Mouse (Mus musculus) c-Kit-positive CD71-positive TER-119-negative erythroid progenitor cells, embryonic 14.5 days (primary cell): ENCODE results near the gene Gdpd1.
A peak's percentile ranks its signal among the peaks of the same experiment; 100 is the strongest.
"Not testable (repeated sequence)": the region's sequence is repeated elsewhere in the genome, so short reads cannot be mapped to it uniquely, and the experiment has no call there.

Experiments
- DNase-seq: peaks from one replicate; pipeline ENCODE4 v3.0.0-alpha.2; 2013; ENCODE audit warnings: low read depth

Gdpd1 gene

GRCm38 (mm10) chr11:87026096-87026875, 47.6 kb downstream of the Gdpd1 start:
- DNase-seq: no peak

GRCm38 (mm10) chr11:87025351-87025750, 48.5 kb downstream of the Gdpd1 start:
- DNase-seq: no peak

DNA sequence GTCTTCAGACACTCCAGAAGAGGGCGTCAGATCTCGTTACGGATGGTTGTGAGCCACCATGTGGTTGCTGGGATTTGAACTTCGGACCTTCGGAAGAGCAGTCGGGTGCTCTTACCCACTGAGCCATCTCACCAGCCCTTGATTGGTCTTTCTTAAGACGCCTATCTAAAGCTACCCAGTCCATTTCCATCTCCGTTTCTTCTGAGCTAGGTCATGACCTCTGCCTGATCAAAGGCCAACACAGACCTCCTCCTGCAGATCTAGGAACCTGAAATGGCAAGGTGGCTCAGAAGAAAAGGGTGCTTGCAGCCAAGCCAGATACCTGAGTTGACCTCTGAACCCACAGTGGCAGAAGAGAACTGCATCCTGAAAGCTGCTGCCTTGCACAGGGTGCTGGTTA, 50.6 kb downstream of the Gdpd1 start:
- DNase-seq: not testable (repeated sequence)

- no peak for DNase-seq
These were observed 51.1 kb downstream of the Gdpd1 start for GRCm38 (mm10) chr11:87022765-87023164.

DNA sequence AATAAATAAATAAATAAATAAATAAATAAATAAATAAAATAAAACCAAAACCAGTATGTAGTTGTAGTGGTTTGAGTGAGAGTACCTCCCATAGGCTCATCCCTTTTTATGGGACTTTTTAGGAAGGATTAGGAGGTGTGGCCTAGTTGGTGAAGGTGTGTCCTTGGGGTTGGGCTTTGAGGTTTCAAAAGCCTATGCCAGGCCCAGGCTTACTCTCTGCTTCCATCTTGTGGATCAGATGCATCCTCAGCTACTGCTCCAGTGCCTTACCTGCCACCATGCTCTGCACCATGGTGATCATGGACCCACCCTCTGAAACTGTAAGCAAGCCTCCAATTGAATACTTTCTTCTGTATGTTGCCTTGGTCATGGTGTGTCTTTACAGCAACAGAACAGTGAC, 52.3 kb downstream of the Gdpd1 start:
- DNase-seq: no peak

DNA sequence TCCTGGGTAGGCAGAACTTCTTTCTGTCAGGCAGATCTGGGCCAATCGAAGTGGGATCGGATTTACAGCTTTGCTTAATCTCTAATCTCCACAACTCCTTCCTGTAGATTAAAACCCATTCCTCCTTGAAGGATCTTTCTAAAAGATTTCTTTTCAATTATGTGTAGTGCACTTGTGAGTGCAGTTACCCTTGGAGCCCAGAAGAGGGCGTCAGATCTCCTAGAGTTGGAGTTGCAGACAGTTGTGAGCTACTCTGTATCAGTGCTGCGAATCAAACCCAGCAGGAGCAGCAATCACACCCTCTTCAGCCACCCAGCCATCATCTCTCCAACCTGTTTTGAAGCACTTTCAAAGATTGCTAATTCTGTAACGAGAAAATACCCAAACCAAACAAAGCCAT, 53.4 kb downstream of the Gdpd1 start:
- DNase-seq: no peak

DNA sequence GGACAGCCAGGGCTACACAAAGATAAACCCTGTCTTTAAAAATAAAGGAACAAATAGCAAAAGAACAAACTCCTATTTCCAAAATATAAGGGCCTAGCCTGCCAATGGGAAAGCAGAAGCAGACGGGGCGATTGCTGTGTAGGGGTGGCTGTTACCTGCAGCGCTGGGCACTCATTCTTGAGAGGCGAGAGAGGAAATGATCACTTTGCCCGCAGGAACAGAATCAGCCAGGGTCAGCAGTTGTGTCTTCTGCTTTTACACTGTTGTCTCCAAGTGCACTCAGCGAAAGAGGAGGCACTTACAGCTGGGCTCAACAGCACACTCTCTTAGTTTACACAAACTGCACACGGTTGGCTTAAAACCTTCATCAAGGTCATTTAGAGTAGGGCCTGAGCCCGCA, 54.4 kb downstream of the Gdpd1 start:
- DNase-seq: no peak

DNA sequence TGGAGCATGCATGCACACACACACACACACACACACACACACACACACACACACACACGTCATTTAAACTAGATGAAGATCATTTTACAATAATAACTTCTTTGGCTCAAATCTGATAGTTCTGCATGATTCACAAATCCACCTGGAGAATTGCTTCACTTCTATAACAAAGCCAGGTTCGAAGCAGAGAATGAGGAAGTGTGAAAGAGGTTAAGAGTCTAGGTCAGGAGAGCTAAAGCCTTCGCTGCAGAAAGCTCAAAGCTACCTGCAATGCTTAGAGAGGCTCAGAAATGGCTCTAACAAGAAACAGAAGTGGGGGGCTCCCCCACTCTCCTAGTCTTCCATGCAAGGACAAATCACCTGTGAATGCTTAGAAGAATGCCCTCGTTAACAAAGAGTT, 55.8 kb downstream of the Gdpd1 start:
- DNase-seq: no peak

DNA sequence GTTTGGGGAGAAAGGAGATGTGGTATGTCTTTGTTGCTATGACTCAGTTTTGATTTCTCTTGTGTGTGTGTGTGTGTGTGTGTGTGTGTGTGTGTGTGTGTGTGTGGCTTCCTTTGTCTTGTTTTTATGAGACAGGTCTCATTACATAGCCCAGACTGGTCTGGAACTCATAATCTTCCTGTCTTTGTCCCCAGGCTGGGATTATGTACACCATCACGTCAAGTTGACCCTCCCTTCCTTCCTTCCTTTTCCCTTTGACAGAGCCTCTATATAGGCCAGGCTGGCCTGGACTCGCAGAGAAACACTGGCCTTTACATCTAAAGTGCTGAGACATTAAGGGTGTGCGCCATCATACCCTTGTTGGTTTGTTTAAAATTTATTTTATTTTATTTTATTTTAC, 58.2 kb downstream of the Gdpd1 start:
- no peak for DNase-seq

DNA sequence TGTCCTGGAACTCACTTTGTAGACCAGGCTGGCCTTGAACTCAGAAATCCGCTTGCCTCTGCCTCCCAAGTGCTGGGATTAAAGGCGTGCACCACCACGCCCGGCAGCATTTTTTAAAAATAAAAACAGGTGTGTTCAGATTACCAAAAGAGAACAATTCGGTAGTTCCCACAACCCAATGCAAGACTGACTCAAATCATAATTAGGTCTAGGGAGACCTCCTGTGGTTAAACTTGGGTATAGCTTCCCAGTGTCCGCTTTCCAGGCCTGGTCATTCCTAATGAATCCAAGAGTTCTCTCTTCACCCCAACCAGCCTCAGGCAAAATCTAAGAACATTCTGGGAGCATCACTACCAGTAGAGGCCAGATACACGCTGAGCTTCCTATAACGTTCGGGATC, 63.4 kb downstream of the Gdpd1 start:
- no peak for DNase-seq

DNA sequence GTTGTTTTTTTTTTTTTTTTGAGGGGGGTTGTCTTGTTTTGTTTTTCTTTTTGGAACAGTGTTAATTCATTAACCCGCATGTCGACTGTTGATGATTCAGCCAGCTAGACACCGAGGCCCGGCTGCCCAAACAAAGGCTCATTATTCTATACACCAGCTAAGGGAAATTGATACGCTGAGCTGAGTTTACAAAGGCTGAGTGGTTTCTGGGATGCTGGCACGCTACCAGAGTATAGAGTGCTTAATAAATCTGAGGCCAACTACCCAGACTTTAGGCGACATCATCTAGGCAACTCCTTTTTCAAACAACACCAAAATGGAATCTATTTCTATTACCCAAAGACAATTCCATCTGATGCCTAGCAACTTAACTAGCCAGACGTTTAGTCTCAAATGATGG, 66.5 kb downstream of the Gdpd1 start:
- DNase-seq: no peak

- DNase-seq: no peak
These were observed 68.7 kb downstream of the Gdpd1 start for GRCm38 (mm10) chr11:87004960-87005755.

GRCm38 (mm10) chr11:87002078-87002829, 71.6 kb downstream of the Gdpd1 start:
- DNase-seq: no peak

DNA sequence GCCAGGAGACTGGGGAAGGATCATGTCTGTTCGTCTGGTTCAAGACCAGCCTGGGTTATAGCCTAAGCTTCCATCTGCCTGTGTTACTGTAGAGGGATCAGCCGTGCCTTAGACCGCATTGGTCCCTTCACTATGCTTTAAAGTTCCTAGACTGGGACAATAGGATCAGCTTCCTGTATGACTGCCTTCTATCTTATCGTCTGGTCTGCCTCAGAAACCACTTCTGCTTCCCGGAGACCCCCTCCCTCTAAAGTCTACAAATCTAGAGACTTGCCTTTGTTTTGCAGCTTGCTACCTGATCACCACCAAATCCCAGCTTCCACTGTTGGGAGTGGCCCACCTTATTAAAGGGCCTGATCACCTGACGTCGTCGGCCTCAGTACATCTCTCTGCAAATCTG, 72.6 kb downstream of the Gdpd1 start:
- DNase-seq: no peak

- no peak for DNase-seq
These were observed 77.6 kb downstream of the Gdpd1 start for GRCm38 (mm10) chr11:86996266-86996665.

DNA sequence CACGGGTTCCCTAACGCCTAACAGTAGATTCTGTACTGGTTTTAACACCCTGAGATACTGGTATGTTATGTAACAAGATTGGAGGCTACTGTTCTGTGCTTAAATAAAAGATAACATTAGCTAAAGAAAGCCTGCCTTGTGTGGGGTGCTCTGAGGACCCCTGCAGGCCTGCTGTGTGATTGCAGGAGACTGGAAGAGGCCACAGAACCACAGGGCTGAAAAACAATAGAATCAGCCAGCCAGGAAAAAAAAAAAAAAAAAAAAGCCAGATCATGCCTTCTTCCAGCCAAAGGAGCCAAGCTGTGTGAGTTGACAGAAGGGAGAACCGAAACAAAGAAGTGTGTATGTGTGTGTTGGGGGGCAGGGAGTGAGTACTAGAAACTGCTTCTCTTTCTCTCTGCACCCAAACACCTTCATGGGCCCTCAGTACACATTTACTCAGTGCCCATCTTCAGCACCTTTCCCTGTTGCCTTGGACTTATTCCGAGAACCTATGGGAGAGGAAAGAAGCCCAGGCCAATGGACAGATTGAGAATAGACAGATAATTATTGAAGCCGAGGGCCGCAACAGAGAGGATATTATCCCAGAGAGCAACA, 78.1 kb downstream of the Gdpd1 start:
- no peak for DNase-seq

- no peak for DNase-seq
These were observed 78.9 kb downstream of the Gdpd1 start for GRCm38 (mm10) chr11:86994791-86995624.

DNA sequence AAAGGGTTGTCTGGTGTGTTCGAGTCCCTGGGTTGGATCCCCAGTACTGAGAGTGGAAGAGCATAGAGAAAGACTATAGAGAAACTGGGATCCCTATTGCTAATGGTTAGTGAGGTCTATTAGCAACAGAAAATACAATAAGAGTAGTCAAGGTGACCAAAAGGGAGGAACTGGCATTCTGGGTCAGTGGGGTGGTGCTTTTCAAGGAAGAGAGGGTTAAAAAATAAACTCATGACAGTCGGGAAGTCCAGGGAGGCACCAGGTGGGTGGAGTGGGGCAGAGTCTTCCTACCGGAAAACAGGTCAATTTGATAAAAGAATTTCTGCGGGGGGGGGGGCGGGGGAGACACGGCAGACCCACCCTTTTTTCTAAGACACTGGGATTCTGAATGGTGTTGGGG, 79.5 kb downstream of the Gdpd1 start:
- DNase-seq: no peak

DNA sequence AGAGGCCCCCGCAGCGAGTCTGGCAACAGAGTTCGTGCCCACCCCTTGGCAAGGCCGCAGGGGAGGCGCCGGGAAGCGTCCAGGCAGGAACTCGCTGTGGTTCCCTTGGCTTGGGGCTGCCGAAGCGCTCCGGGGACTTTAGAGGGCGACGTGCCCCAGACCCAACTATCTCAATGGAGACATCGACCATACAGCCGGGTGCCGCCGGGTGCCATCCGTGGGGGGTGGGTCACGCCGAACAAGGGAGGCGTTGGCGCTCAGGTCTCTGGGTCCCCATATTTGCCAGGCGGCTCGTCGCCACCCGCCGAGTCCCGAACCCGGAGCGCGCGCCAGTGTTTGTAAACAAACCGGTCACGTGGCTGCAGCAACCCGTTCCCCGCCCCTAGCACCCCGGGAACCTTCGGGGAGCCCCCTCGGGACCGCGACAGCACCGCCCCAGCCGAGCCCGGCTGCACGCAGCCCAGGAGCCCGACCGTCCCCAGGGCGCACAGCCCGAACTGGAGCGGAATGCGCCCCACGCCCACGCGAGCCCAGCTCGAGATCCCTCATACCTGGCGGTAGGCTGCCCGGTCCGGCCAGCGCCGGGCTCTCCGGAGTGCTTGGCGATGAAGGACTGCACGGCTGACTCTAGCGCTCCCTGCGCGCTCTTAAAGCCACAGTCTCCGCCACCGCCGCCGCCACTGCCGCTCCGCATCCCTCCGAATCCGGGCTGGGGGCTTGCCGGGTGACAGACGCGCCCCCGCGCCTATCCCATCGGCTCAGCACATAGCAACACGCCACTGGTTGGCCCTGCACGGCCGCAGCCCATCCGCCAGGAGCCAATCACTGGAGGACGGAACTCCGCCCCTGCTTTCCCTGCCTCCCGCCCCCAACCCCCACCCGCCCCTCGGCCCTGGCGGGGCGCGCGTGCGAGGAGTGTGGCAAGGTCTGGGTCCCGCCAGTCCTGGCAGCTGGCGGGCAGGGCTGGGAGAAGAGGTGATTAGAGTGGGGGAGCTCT, 80.5 kb downstream of the Gdpd1 start, which contains the start of gene Ypel2:
TSS of gene Ypel2 (minus strand) at position 667 of the 997 bp plus-strand sequence.
- peak; percentile 61 for DNase-seq

- DNase-seq: no peak
These were observed 81.3 kb downstream of the Gdpd1 start for GRCm38 (mm10) chr11:86992461-86992988.
